Mouse (Mus musculus) neural tube, embryonic 11.5 days (tissue): ENCODE results near the gene Ssh1. TPM values are rescaled to one million over a fixed set of nuclear protein-coding genes. Genes with fewer than 3 reads are reported as not detected.

Experiments
- ATAC-seq: fragments of 200-750 bp; cut with Nextera tagmentation; 2 replicates; pipeline ENCODE4 v1.8.0; 2017; ENCODE audit warnings: moderate number of reproducible peaks, mild to moderate bottlenecking, moderate TSS enrichment, moderate library complexity; ENCODE audit not compliant: insufficient read depth, low FRiP score, low TSS enrichment
- DNase-seq: peaks from one replicate; pipeline ENCODE4 v3.0.0-alpha.2; 2015; ENCODE audit warnings: low spot score
- H3K27ac ChIP-seq: fragments of 300-500 bp; sonication (generic); 2 replicates; pipeline ENCODE4 v1.5.1; 2014; ENCODE audit warnings: low read depth, mild to moderate bottlenecking, low read length
- H3K27me3 ChIP-seq: fragments of 300-500 bp; sonication (generic); 2 replicates; pipeline ENCODE4 v1.6.1; 2014; ENCODE audit warnings: mild to moderate bottlenecking, low read length, mixed read lengths; ENCODE audit not compliant: control insufficient read depth, insufficient read depth
- H3K36me3 ChIP-seq: fragments of 300-500 bp; sonication (generic); 2 replicates; pipeline ENCODE4 v1.6.1; 2014; ENCODE audit warnings: mild to moderate bottlenecking, low read length, moderate library complexity, mixed read lengths; ENCODE audit not compliant: control insufficient read depth, insufficient read depth
- H3K4me1 ChIP-seq: fragments of 300-500 bp; sonication (generic); 2 replicates; pipeline ENCODE4 v1.6.1; 2014; ENCODE audit warnings: low read length, mixed read lengths; ENCODE audit not compliant: control insufficient read depth, insufficient read depth
- H3K4me2 ChIP-seq: fragments of 300-500 bp; sonication (generic); 2 replicates; pipeline ENCODE4 v1.6.1; 2014; ENCODE audit warnings: low read depth, mild to moderate bottlenecking, moderate library complexity
- H3K4me3 ChIP-seq: fragments of 300-500 bp; sonication (generic); 2 replicates; pipeline ENCODE4 v1.5.1; 2014; ENCODE audit warnings: low read depth, low read length
- H3K9ac ChIP-seq: fragments of 300-500 bp; sonication (generic); 2 replicates; pipeline ENCODE4 v1.6.1; 2014; ENCODE audit warnings: mild to moderate bottlenecking, low read length
- H3K9me3 ChIP-seq: fragments of 300-500 bp; sonication (generic); 2 replicates; pipeline ENCODE4 v1.6.1; 2016; ENCODE audit warnings: low read length; ENCODE audit not compliant: control insufficient read depth
- WGBS: fragments of 180-500 bp; shearing (Covaris S2); extraction: QIAGEN DNeasy Blood & Tissue Kit; methylation state at CpG from one replicate; pipeline ENCODE4 v1.1.7; 2014; 5-methylcytosine and 5-hydroxymethylcytosine counted together
- polyA plus RNA-seq: library from polyadenylated mRNA; unstranded; fragments of >200 nt; fragmentation: Nextera tagmentation; extraction: Ambion mirVana; gene quantifications from 2 replicates; pipeline ENCODE4 v1.2.1, GENCODE M21; 2014

Gene Ssh1
- polyA plus RNA-seq, 1 experiment from 2014 or later, result 24.5 TPM

DNA sequence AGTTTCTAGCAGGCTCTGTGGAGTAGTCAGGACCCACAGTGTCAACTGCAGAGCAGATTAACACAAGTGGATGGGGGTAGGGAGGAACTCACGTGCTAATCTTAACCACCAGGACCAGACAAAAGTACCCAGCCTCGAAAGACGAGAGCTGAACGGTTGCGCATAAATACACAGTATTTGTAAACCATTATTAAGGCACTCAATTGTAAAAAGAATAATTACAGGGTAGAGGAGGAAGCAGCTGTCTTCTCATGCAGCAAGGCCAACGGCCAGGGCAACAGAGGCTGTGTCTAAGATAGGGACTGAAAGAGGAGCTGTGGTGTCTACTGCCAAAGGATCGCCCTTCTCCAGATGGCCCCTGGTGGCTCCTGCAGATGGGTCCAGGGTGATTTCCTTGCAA is 56.0 kb downstream of the Ssh1 start:
- DNase-seq (no peak), ATAC-seq (no peak)
- H3K4me3 ChIP-seq, result no peak overlapping the region
- no peak overlapping the region for H3K4me2 ChIP-seq
- WGBS, result 63% methylated on average over 7 of the region's 7 CpGs
- no peaks in the 10 kb centered on the region for H3K9me3 ChIP-seq
- H3K27ac ChIP-seq, result no peak overlapping the region
- no peak overlapping the region for H3K9ac ChIP-seq
- H3K36me3 ChIP-seq, result peaks cover 8% of the 10 kb centered on the region
- H3K27me3 ChIP-seq, result no peaks in the 10 kb centered on the region
- no peaks in the 10 kb centered on the region for H3K4me1 ChIP-seq

DNA sequence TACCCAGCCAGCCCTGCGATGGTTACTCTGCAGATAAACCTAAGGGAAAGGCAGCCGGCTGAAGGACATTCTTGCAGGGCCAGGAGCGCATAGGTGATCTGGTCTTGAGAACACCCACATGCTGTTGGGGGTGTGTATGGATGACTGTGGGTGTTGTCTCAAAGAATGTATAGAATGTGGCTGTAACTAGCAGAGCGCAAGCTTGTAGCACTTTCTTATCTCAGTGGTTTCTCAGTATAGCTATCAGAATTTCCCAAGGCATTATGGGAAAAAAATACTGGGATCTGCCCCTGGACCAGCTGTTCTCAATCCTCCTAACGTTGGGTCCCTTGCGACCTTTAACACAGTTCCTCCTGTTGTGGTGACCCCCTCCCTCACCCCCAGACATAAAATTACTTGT is 59.8 kb downstream of the Ssh1 start:
- Histone ChIP-seq H3K4me2 (no peak overlapping the region), H3K36me3 (no peaks in the 10 kb centered on the region), H3K4me1 (peaks cover 3% of the 10 kb centered on the region; the same call in 1 of the 2 replicates), H3K4me3 (no peak overlapping the region), H3K27me3 (no peaks in the 10 kb centered on the region), H3K27ac (no peak overlapping the region), H3K9me3 (no peaks in the 10 kb centered on the region), H3K9ac (no peak overlapping the region)
- 81% methylated on average over 6 of the region's 6 CpGs for WGBS
- ATAC-seq (no peak), DNase-seq (no peak)

DNA sequence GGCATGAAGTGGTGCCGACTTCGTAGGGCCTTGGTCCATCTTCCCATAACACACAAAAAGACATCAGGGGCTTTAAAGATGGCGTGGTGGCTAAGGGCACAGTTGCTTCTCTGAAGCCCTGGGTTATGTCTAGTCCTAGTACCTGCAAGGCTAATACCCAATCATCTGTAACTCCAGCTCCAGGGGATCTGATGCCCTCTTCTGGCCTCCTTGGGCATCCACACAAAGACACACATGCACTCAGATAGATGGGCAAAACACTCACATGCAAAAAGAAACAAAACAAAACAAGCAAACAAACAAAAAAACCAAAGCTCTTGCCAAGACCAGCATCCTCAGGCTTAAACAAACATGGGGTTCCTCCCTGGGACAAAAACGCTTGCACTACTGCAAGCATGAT is 60.2 kb downstream of the Ssh1 start:
- Histone ChIP-seq H3K4me2 (no peak overlapping the region), H3K36me3 (no peaks in the 10 kb centered on the region), H3K4me1 (peaks cover 3% of the 10 kb centered on the region; the same call in 1 of the 2 replicates), H3K27ac (no peak overlapping the region), H3K9ac (no peak overlapping the region), H3K9me3 (no peaks in the 10 kb centered on the region), H3K27me3 (no peaks in the 10 kb centered on the region), H3K4me3 (no peak overlapping the region)
- WGBS, result 84% methylated on average over 4 of the region's 4 CpGs
- ATAC-seq (no peak), DNase-seq (no peak)

DNA sequence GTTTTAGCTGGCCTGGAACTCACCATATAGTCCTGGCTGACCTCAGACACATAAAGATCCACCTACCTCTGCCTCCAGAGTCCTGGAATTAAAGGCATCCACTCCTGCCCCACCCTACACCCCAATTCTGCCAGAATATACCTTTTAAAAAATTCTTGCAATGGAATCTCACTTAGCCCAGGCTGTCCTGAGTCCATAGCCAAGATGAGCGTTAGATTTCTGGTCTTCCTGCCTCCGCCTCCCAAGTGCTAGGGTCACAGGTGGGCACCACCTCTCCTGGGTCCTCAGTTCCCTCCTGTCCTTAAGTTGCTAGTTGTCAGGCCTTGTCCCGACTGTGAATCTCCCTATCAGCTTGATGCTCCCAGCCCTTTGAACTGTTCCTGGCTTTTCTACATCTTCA is 61.4 kb downstream of the Ssh1 start:
- WGBS, result 80% methylated on average over 3 of the region's 3 CpGs
- H3K4me2 ChIP-seq, result no peak overlapping the region
- ATAC-seq, result no peak

DNA sequence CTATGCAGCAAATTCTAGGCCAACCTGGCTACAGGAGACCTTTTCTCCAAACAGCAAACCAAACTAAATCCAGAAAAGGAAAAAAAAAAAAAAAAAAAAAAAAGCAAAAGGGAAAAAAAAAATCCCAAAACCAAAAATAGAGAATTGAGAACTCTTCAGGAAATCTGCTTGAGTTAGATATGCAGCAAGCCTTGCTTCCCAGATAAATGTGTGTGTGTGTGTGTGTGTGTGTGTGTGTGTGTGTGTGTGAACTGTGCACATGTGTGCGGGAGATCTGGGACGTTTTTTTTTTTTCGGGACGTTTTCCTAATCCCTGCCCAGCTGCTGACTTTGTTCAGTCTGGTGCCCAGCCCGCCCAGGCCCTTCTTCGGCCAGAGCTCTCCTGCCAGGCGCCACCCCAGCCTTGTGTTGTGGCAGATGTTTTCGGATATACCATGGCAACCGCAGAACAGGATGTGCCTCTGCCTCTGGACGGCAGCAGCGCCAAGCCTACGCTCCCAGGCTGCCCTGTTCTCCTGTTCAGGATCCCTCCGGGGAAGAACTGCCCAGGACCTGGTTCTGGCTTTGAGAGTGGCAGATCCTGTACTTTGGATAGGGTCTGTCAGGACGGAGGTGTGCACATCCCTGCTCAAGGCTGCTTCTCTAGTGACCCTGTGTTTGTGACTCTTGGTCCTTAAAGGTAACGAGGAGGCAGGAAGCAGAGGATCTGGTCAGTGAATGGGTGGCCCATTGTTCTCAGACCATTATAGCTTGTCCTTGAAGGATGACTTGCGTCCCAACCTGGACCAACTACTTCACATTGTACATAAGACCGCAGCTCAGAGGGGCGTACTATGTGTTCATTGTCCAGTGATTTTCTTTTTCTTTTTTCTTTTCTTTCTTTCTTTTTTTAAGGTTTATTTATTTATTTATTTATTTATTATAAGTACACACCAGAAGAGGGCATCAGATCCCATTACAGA is 62.8 kb downstream of the Ssh1 start:
- H3K9me3 ChIP-seq, result no peaks in the 10 kb centered on the region
- H3K4me2 ChIP-seq, result no peak overlapping the region; the same call in 1 of the 2 replicates
- H3K27me3 ChIP-seq, result no peaks in the 10 kb centered on the region
- ATAC-seq (0 out of 2 replicates have a peak, but pooled peaks have one; percentile 35), DNase-seq (peak; percentile 67)
- WGBS, result 28% methylated on average over 18 of the region's 18 CpGs
- H3K27ac ChIP-seq, result peak overlapping the region; percentile 11; the same call in 1 of the 2 replicates
- H3K4me1 ChIP-seq, result peaks cover 4% of the 10 kb centered on the region; the same call in 1 of the 2 replicates
- no peaks in the 10 kb centered on the region for H3K36me3 ChIP-seq
- H3K9ac ChIP-seq, result 0 out of 2 replicates have a peak overlapping the region, but pooled peaks have one; percentile 2
- no peak overlapping the region for H3K4me3 ChIP-seq

More for the DNA sequence above, 61.4 kb downstream of the Ssh1 start:
- no peaks in the 10 kb centered on the region for H3K36me3 ChIP-seq
- no peaks in the 10 kb centered on the region for H3K9me3 ChIP-seq
- no peak for DNase-seq
- H3K9ac ChIP-seq, result no peak overlapping the region
- no peak overlapping the region for H3K27ac ChIP-seq
- no peak overlapping the region for H3K4me3 ChIP-seq
- no peaks in the 10 kb centered on the region for H3K27me3 ChIP-seq
- H3K4me1 ChIP-seq, result peaks cover 3% of the 10 kb centered on the region; the same call in 1 of the 2 replicates

DNA sequence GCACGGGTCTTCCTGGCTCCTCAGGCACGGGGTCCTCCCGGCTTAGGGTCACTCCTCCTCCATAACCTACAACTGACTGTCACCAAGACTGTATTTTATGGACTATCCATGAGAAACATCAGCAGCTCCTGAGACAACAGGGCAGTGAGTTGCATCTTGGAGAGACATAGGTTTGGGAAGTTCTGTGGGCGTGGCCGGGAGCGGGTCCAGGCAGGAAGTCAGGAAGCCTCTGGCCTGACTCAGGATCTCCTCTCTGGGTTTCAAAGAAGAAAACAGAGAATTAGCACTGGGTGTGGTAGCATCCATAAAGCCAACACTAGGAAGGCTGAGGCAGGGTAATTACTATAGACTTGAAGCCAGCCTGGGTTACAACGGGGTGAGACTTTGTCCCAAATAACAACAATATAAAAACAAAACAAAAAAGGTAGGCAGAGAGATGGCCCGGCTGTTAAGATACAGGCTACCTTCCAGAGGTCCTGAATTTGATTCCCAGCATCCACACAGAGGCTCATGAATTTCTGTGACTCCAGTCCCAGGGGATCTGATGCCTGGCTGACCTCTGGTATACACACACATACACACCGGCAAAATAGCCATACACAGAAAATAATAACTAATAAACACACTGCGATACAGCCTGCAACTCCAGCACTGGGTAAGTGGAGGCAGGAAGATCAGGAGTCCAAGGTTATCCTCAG is 63.6 kb downstream of the Ssh1 start:
- DNase-seq, result no peak
- H3K4me3 ChIP-seq, result no peak overlapping the region
- no peaks in the 10 kb centered on the region for H3K9me3 ChIP-seq
- WGBS, result 52% methylated on average over 10 of the region's 10 CpGs
- no peak overlapping the region for H3K4me2 ChIP-seq
- no peaks in the 10 kb centered on the region for H3K36me3 ChIP-seq
- H3K4me1 ChIP-seq, result peaks cover 6% of the 10 kb centered on the region; the same call in 1 of the 2 replicates
- ATAC-seq, result no peak
- H3K27ac ChIP-seq, result no peak overlapping the region
- no peaks in the 10 kb centered on the region for H3K27me3 ChIP-seq
- no peak overlapping the region for H3K9ac ChIP-seq

DNA sequence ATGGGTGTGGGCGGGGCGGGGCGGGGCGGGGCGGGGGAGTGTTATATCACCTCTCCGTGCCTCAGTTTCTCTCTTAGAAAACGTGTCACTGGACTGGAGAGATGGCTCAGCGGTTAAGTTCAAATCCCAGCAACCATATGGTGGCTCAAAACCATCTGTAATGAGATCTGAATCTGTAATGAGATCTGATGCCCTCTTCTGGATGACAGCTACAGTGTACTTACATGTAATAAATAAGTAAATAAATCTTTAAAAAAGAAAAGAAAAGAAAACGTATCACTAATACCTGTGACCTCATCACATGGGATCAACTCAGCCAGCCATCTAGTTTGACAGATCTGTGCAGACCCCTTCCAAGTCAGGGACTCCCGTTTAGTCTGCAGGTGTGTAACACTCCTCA is 64.2 kb downstream of the Ssh1 start:
- no peaks in the 10 kb centered on the region for H3K9me3 ChIP-seq
- H3K27me3 ChIP-seq, result no peaks in the 10 kb centered on the region
- 68% methylated on average over 10 of the region's 10 CpGs for WGBS
- DNase-seq, result no peak
- H3K9ac ChIP-seq, result no peak overlapping the region
- no peak overlapping the region for H3K27ac ChIP-seq
- H3K4me3 ChIP-seq, result no peak overlapping the region
- H3K36me3 ChIP-seq, result no peaks in the 10 kb centered on the region
- H3K4me2 ChIP-seq, result no peak overlapping the region
- H3K4me1 ChIP-seq, result peaks cover 6% of the 10 kb centered on the region; the same call in 1 of the 2 replicates
- ATAC-seq, result no peak

DNA sequence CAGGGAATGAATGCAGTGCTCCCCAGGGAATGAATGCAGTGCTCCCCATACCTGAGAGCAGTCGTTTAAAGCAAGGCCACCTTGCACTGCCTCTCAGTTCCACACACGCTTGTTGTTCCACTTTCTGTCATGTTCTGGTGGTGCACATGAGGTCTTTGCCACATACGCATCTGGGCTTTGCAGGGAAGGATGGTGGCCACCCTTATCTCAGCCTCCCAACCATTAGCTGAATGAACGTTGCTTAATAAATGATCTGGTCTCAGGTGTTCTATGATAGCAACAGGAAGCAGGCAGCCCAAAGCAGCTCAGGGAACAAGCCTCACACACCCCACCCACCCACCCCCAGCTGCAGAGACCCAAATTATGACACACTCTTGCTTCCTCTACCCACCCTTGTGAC is 69.1 kb downstream of the Ssh1 start:
- 87% methylated on average over 4 of the region's 4 CpGs for WGBS
- Histone ChIP-seq H3K9ac (no peak overlapping the region), H3K4me2 (no peak overlapping the region), H3K4me3 (no peak overlapping the region), H3K36me3 (no peaks in the 10 kb centered on the region), H3K9me3 (no peaks in the 10 kb centered on the region), H3K4me1 (0 out of 2 replicates have a peak, but pooled peaks cover 13% of the 10 kb centered on the region), H3K27ac (no peak overlapping the region), H3K27me3 (no peaks in the 10 kb centered on the region)
- ATAC-seq (no peak), DNase-seq (no peak)
